ENCODE assay signal across 10 mouse cellular contexts in the genomic region with DNA sequence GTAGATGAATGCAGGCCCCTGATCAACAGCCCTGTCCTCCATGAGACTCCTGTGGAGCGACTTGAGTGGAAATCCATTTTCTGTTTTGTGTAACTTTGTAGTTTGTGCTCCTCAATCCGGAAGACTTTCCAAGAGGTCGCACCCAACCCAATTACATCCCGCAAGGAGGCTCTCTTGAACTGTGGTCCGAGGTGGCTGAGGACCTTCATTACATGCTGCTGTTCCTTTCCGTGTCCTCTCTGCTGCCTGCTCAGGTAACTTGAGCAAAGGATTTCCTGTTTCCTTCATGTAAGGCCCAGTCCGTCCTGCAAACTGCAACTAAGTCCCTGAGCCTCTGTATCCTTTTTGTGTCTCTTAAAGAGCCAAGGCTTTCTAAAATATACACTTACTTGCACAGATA. TPM values are rescaled to one million over a fixed set of nuclear protein-coding genes. Genes with fewer than 3 reads are reported as not detected.
DNase-seq lines count a peak whose midpoint lies in the region; ATAC-seq and TF ChIP-seq lines count a peak whose summit lies in the region.
"Had no signal": no experiment of that assay in that cellular context is flagged by ENCODE, and none has a peak within 500 bp of the region (broad histone marks: within the 10 kb centered on the region; RNA-seq: fewer than 3 reads in every experiment).

No protein-coding gene starts in this region.

- peak overlapping the region; percentile 66 for H3K4me3 ChIP-seq in midbrain, embryonic 10.5 days
- no peak overlapping the region for H3K4me3 ChIP-seq in midbrain, embryonic 13.5 days (replicated peaks)
- H3K4me3 ChIP-seq in embryonic facial prominence, embryonic 14.5 days (ENCODE audit: low read depth, low read length) = peak overlapping the region; percentile 0; the same call in 1 of the 2 replicates
- H3K4me3 ChIP-seq in limb, embryonic 11.5 days (ENCODE audit: low read depth, low read length) = no peak overlapping the region
- H3K4me3 ChIP-seq in stomach, postnatal 0 days (ENCODE audit: low read depth, low read length) = no peak overlapping the region
- no peak overlapping the region for H3K4me3 ChIP-seq in gastrocnemius, adult 2 months

- H3K4me1 ChIP-seq in midbrain, embryonic 10.5 days = peaks cover 41% of the 10 kb centered on the region
- peaks cover 25% of the 10 kb centered on the region for H3K4me1 ChIP-seq in midbrain, embryonic 13.5 days (replicated peaks)
- peaks cover 9% of the 10 kb centered on the region for H3K4me1 ChIP-seq in embryonic facial prominence, embryonic 14.5 days (ENCODE audit: control insufficient read depth, insufficient read depth, low read length)
- no peaks in the 10 kb centered on the region for H3K4me1 ChIP-seq in limb, embryonic 11.5 days (ENCODE audit: control insufficient read depth, insufficient read depth, low read length)
- no peaks in the 10 kb centered on the region; the same call in 1 of the 2 replicates for H3K4me1 ChIP-seq in stomach, postnatal 0 days (replicated peaks; ENCODE audit: control insufficient read depth, insufficient read depth)

- intact Hi-C loops in gastrocnemius, adult 2 months (cut with DNase I) = loop anchor here (5.0 to 10.0 kb wide), 3 partner anchors 303 to 1650 kb away; a partner anchor contains a TSS

- no peaks in the 10 kb centered on the region for H3K27me3 ChIP-seq in midbrain, embryonic 10.5 days (ENCODE audit: low read depth, poor library complexity, severe bottlenecking)
- H3K27me3 ChIP-seq in midbrain, embryonic 13.5 days = no peaks in the 10 kb centered on the region
- H3K27me3 ChIP-seq in embryonic facial prominence, embryonic 14.5 days (replicated peaks; ENCODE audit: control insufficient read depth, insufficient read depth, low read length) = no peaks in the 10 kb centered on the region
- no peaks in the 10 kb centered on the region for H3K27me3 ChIP-seq in limb, embryonic 11.5 days (ENCODE audit: control insufficient read depth, insufficient read depth, low read length)
- no peaks in the 10 kb centered on the region for H3K27me3 ChIP-seq in stomach, postnatal 0 days (ENCODE audit: control insufficient read depth, insufficient read depth, low read length)

- no peak overlapping the region for H3K27ac ChIP-seq in midbrain, embryonic 10.5 days (replicated peaks)
- H3K27ac ChIP-seq in midbrain, embryonic 13.5 days = no peak overlapping the region
- no peak overlapping the region for H3K27ac ChIP-seq in embryonic facial prominence, embryonic 14.5 days (replicated peaks; ENCODE audit: low read depth, low read length)
- H3K27ac ChIP-seq in limb, embryonic 11.5 days (replicated peaks; ENCODE audit: low read depth, low read length) = no peak overlapping the region
- no peak overlapping the region for H3K27ac ChIP-seq in stomach, postnatal 0 days (replicated peaks)
- H3K27ac ChIP-seq in gastrocnemius, adult 2 months = no peak overlapping the region
- H3K27ac ChIP-seq: macrophage had no signal

- TF ChIP-seq EP300 in stomach, postnatal 0 days (optimal IDR thresholded peaks at IDR 0.05) = no peak

- no peaks in the 10 kb centered on the region for H3K9me3 ChIP-seq in midbrain, embryonic 10.5 days (replicated peaks)
- no peaks in the 10 kb centered on the region for H3K9me3 ChIP-seq in midbrain, embryonic 13.5 days
- no peaks in the 10 kb centered on the region for H3K9me3 ChIP-seq in embryonic facial prominence, embryonic 14.5 days (ENCODE audit: control insufficient read depth, low read length)
- H3K9me3 ChIP-seq in limb, embryonic 11.5 days (ENCODE audit: control insufficient read depth, low read length) = no peaks in the 10 kb centered on the region
- no peaks in the 10 kb centered on the region for H3K9me3 ChIP-seq in stomach, postnatal 0 days (ENCODE audit: control insufficient read depth, low read length)

- WGBS in midbrain, embryonic 10.5 days = 7% methylated on average over 7 of the region's 7 CpGs
- 17% methylated on average over 7 of the region's 7 CpGs for WGBS in midbrain, embryonic 13.5 days
- 23% methylated on average over 7 of the region's 7 CpGs for WGBS in embryonic facial prominence, embryonic 14.5 days
- 6% methylated on average over 7 of the region's 7 CpGs for WGBS in limb, embryonic 11.5 days
- WGBS in stomach, postnatal 0 days = 38% methylated on average over 7 of the region's 7 CpGs

- H3K9ac ChIP-seq in midbrain, embryonic 13.5 days (replicated peaks) = no peak overlapping the region
- H3K9ac ChIP-seq in embryonic facial prominence, embryonic 14.5 days (ENCODE audit: low read depth, low read length) = no peak overlapping the region
- H3K9ac ChIP-seq in limb, embryonic 11.5 days (ENCODE audit: low read length) = no peak overlapping the region
- H3K9ac ChIP-seq in stomach, postnatal 0 days (ENCODE audit: low read length) = no peak overlapping the region

- no peak for ATAC-seq in midbrain, embryonic 13.5 days
- ATAC-seq in embryonic facial prominence, embryonic 14.5 days (ENCODE audit: low read depth) = no peak
- ATAC-seq in limb, embryonic 11.5 days (ENCODE audit: insufficient number of reproducible peaks, low FRiP score, low TSS enrichment, low read depth) = no peak
- ATAC-seq in stomach, postnatal 0 days (ENCODE audit: low FRiP score, low TSS enrichment) = no peak

- no peak for DNase-seq in midbrain, embryonic 10.5 days (ENCODE audit: low spot score)
- no peak for DNase-seq in embryonic facial prominence, embryonic 14.5 days (ENCODE audit: low spot score)
- no peak for DNase-seq in limb, embryonic 11.5 days (ENCODE audit: low spot score)
- no peak for DNase-seq in stomach, postnatal 0 days (ENCODE audit: low spot score)
- DNase-seq in cerebellum, postnatal 36 days = no peak
- no peak for DNase-seq in gastrocnemius, adult 2 months
- no peak for DNase-seq in layer of hippocampus, adult 18-20 months (ENCODE audit: low spot score in 2 of 2)
- DNase-seq: gastrocnemius, postnatal 25 days had no signal

- H3K4me2 ChIP-seq in midbrain, embryonic 13.5 days (replicated peaks) = no peak overlapping the region
- H3K4me2 ChIP-seq in embryonic facial prominence, embryonic 14.5 days (ENCODE audit: low read depth, low read length) = peak overlapping the region; percentile 66
- H3K4me2 ChIP-seq in limb, embryonic 11.5 days (ENCODE audit: low read depth, severe bottlenecking) = peak overlapping the region; percentile 30; the same call in 1 of the 2 replicates
- H3K4me2 ChIP-seq in stomach, postnatal 0 days (replicated peaks; ENCODE audit: low read depth) = 0 out of 2 replicates have a peak overlapping the region, but pooled peaks have one; percentile 4

- H3K36me3 ChIP-seq in midbrain, embryonic 10.5 days = no peaks in the 10 kb centered on the region
- H3K36me3 ChIP-seq in midbrain, embryonic 13.5 days = no peaks in the 10 kb centered on the region
- no peaks in the 10 kb centered on the region for H3K36me3 ChIP-seq in embryonic facial prominence, embryonic 14.5 days (ENCODE audit: control insufficient read depth, insufficient read depth, low read length)
- no peaks in the 10 kb centered on the region for H3K36me3 ChIP-seq in limb, embryonic 11.5 days (ENCODE audit: control insufficient read depth, insufficient read depth, low read length)
- H3K36me3 ChIP-seq in stomach, postnatal 0 days (ENCODE audit: control insufficient read depth, insufficient read depth, low read length) = no peaks in the 10 kb centered on the region

- no peak for TF ChIP-seq CTCF in stomach, postnatal 0 days (IDR thresholded peaks at IDR 0.05; ENCODE audit: low read depth)
- TF ChIP-seq CTCF in gastrocnemius, adult 2 months (IDR thresholded peaks at IDR 0.05) = no peak

RNA-seq across cellular contexts. Expression of a gene that starts 10.8 kb away (rescaled TPM):
- 14.3 and 14.7 TPM in 2 replicates for polyA plus RNA-seq in midbrain, embryonic 10.5 days (2016; fragmentation: Nextera tagmentation; extraction: Ambion mirVana)
- polyA plus RNA-seq in midbrain, embryonic 13.5 days (2015; fragmentation: Nextera tagmentation; extraction: Ambion mirVana) = 10.8 TPM in 2 replicates
- polyA plus RNA-seq in embryonic facial prominence, embryonic 14.5 days (2014; fragmentation: Nextera tagmentation; extraction: Ambion mirVana) = 10.3 and 11.6 TPM in 2 replicates
- 16.3 and 17.4 TPM in 2 replicates for polyA plus RNA-seq in limb, embryonic 11.5 days (2014; fragmentation: Nextera tagmentation; extraction: Ambion mirVana)
- 7.1 and 7.4 TPM in 2 replicates for polyA plus RNA-seq in stomach, postnatal 0 days (2015; fragmentation: Nextera tagmentation; extraction: Ambion mirVana)
- 1 to 10 TPM; 3.6 to 3.9 TPM for total RNA-seq in gastrocnemius, adult 2 months (2021)
- 1 to 10 TPM; 8.8 to 9.5 TPM for total RNA-seq in layer of hippocampus, adult 18-20 months (2021)

RNA-seq across cellular contexts. Expression of a gene that starts 31.3 kb away (rescaled TPM):
- 0.04 and 0.06 TPM in 2 replicates for polyA plus RNA-seq in midbrain, embryonic 10.5 days (2016; fragmentation: Nextera tagmentation; extraction: Ambion mirVana)
- 0.04 and 0.13 TPM in 2 replicates for polyA plus RNA-seq in midbrain, embryonic 13.5 days (2015; fragmentation: Nextera tagmentation; extraction: Ambion mirVana)
- polyA plus RNA-seq in embryonic facial prominence, embryonic 14.5 days (2014; fragmentation: Nextera tagmentation; extraction: Ambion mirVana) = 0.18 TPM in 1 of 2 replicates, not detected in the other
- polyA plus RNA-seq in limb, embryonic 11.5 days (2014; fragmentation: Nextera tagmentation; extraction: Ambion mirVana) = not detected in 2 replicates
- polyA plus RNA-seq in stomach, postnatal 0 days (2015; fragmentation: Nextera tagmentation; extraction: Ambion mirVana) = 0.05 TPM in 1 of 2 replicates, not detected in the other
- total RNA-seq in gastrocnemius, adult 2 months (2021) = not detected
- not detected for total RNA-seq in layer of hippocampus, adult 18-20 months (2021)
- total RNA-seq: gastrocnemius, postnatal 25 days had no signal
- polyA plus RNA-seq: macrophage had no signal

RNA-seq across cellular contexts. Expression of a gene that starts 54.2 kb away (rescaled TPM):
- 0.26 and 0.38 TPM in 2 replicates for polyA plus RNA-seq in midbrain, embryonic 10.5 days (2016; fragmentation: Nextera tagmentation; extraction: Ambion mirVana)
- 0.13 TPM in 2 replicates for polyA plus RNA-seq in midbrain, embryonic 13.5 days (2015; fragmentation: Nextera tagmentation; extraction: Ambion mirVana)
- 0.40 and 0.51 TPM in 2 replicates for polyA plus RNA-seq in embryonic facial prominence, embryonic 14.5 days (2014; fragmentation: Nextera tagmentation; extraction: Ambion mirVana)
- polyA plus RNA-seq in limb, embryonic 11.5 days (2014; fragmentation: Nextera tagmentation; extraction: Ambion mirVana) = 1.3 and 2.2 TPM in 2 replicates
- 0.04 and 0.07 TPM in 2 replicates for polyA plus RNA-seq in stomach, postnatal 0 days (2015; fragmentation: Nextera tagmentation; extraction: Ambion mirVana)
- total RNA-seq in gastrocnemius, adult 2 months (2021) = not detected
- 1 to 10 TPM in 1 of 2 experiments, under 1 TPM in 1; 0.91 to 1.4 TPM for total RNA-seq in layer of hippocampus, adult 18-20 months (2021)
- total RNA-seq: gastrocnemius, postnatal 25 days had no signal
- polyA plus RNA-seq: macrophage had no signal

Comparison
In these comparisons a context has a peak if more than half of its experiments do, and no peak if none do; other contexts are left out.
1. H3K4me3 ChIP-seq: peak in midbrain, embryonic 10.5 days (single experiment) and embryonic facial prominence, embryonic 14.5 days (single experiment); none in midbrain, embryonic 13.5 days (single experiment), limb, embryonic 11.5 days (single experiment), stomach, postnatal 0 days (single experiment) and gastrocnemius, adult 2 months (single experiment).